Mouse (Mus musculus): ENCODE measurements around the gene Pnpt1.

DNA sequence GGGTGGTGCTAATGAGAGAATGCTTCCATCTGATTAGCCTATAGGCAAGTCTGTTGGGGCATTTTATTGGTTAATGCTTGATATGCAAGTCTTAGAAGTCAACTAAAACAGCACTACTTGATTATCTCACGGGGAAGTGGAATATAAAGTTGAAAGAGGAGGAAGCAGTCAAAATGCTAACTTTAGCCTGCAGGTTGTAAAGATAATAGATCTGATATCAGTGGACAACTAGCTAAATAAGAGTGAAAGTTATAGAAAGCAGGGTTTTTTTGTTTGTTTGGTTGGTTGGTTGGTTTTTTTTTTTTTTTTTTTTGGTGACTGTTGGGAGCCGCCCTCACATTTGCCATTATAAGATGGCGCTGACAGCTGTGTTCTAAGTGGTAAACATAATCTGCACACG is 33.0 kb downstream of the Pnpt1 start:
- TF ChIP-seq POLR2A (IDR thresholded peaks at IDR 0.05; ENCODE audit: extremely low read depth, insufficient read depth, low read length) (no peak), CTCF (IDR thresholded peaks at IDR 0.05; ENCODE audit: low read depth, low read length) (no peak)

Measured in liver, adult 2 months (tissue).